Mouse (Mus musculus): ENCODE data around the gene Clec4n. TPM values are rescaled to one million over a fixed set of nuclear protein-coding genes. Genes with fewer than 3 reads are reported as not detected.

Gene Clec4n
- total RNA-seq, 1 experiment = not detected

- DNase-seq (ENCODE audit: low read depth, low spot score) = no peak
- in situ Hi-C loops (cut with MboI; ENCODE audit: low sequenced_read_pairs in 2 of 2, unreplicated experiment in 2 of 2) = no loop called here
- Histone ChIP-seq H3K4me1 (ENCODE audit: control insufficient read depth in 2 of 2, insufficient read depth in 2 of 2, low read length in 2 of 2, poor library complexity in 1 of 2) (no peaks in the 10 kb centered on the region), H3K9me3 (ENCODE audit: control insufficient read depth, insufficient read depth, low read depth, low read length) (no peaks in the 10 kb centered on the region), H3K27ac (ENCODE audit: insufficient read depth, low read depth, low read length, poor library complexity, severe bottlenecking) (no peak within 1 kb of the TSS), H3K4me3 (ENCODE audit: insufficient read depth in 1 of 2, low read depth in 1 of 2, low read length in 2 of 2, poor library complexity in 1 of 2, severe bottlenecking in 1 of 2) (no peak within 1 kb of the TSS), H3K36me3 (ENCODE audit: control insufficient read depth, insufficient read depth, low read length, poor library complexity, severe bottlenecking) (no peaks in the 10 kb centered on the region), H3K9ac (ENCODE audit: insufficient read depth, low read depth, low read length, poor library complexity, severe bottlenecking) (no peak within 1 kb of the TSS)
- TF ChIP-seq MAFK (IDR thresholded peaks at IDR 0.05; ENCODE audit: insufficient read depth, low read depth, low read length) = no peak
- TF ChIP-seq HCFC1 (IDR thresholded peaks at IDR 0.05; ENCODE audit: borderline replicate concordance, insufficient read depth, low read length) = no peak
- TF ChIP-seq ZNF384 (IDR thresholded peaks at IDR 0.05; ENCODE audit: low read depth, low read length) = no peak
- no peak for TF ChIP-seq CHD2 (IDR thresholded peaks at IDR 0.05; ENCODE audit: low read depth, low read length)
- TF ChIP-seq ZC3H11A (IDR thresholded peaks at IDR 0.05; ENCODE audit: borderline replicate concordance, low read depth, low read length) = no peak
Observed at GRCm38 (mm10) chr6:123261555-123262161, 32.0 kb downstream of the Clec4n start, which contains the start of gene Clec4d. Gene Clec4d (plus strand): TSS chr6:123262111.

GRCm38 (mm10) chr6:123264194-123264593, 34.6 kb downstream of the Clec4n start:
- Histone ChIP-seq H3K9ac (ENCODE audit: insufficient read depth, low read depth, low read length, poor library complexity, severe bottlenecking) (no peak overlapping the region), H3K27ac (ENCODE audit: insufficient read depth, low read depth, low read length, poor library complexity, severe bottlenecking) (no peak overlapping the region), H3K4me3 (ENCODE audit: insufficient read depth in 1 of 2, low read depth in 1 of 2, low read length in 2 of 2, poor library complexity in 1 of 2, severe bottlenecking in 1 of 2) (no peak overlapping the region), H3K36me3 (ENCODE audit: control insufficient read depth, insufficient read depth, low read length, poor library complexity, severe bottlenecking) (no peaks in the 10 kb centered on the region), H3K4me1 (ENCODE audit: control insufficient read depth in 2 of 2, insufficient read depth in 2 of 2, low read length in 2 of 2, poor library complexity in 1 of 2) (no peaks in the 10 kb centered on the region), H3K9me3 (ENCODE audit: control insufficient read depth, insufficient read depth, low read depth, low read length) (no peaks in the 10 kb centered on the region)
- no peak for DNase-seq (ENCODE audit: low read depth, low spot score)
- TF ChIP-seq HCFC1 (IDR thresholded peaks at IDR 0.05; ENCODE audit: borderline replicate concordance, insufficient read depth, low read length) (no peak), CHD2 (IDR thresholded peaks at IDR 0.05; ENCODE audit: low read depth, low read length) (no peak), ZC3H11A (IDR thresholded peaks at IDR 0.05; ENCODE audit: borderline replicate concordance, low read depth, low read length) (no peak), MAFK (IDR thresholded peaks at IDR 0.05; ENCODE audit: insufficient read depth, low read depth, low read length) (no peak), ZNF384 (IDR thresholded peaks at IDR 0.05; ENCODE audit: low read depth, low read length) (no peak)
- in situ Hi-C loops (cut with MboI; ENCODE audit: low sequenced_read_pairs in 2 of 2, unreplicated experiment in 2 of 2) = no loop called here

- H3K4me1 ChIP-seq (ENCODE audit: control insufficient read depth in 2 of 2, insufficient read depth in 2 of 2, low read length in 2 of 2, poor library complexity in 1 of 2) = no peaks in the 10 kb centered on the region
- no peak overlapping the region for H3K27ac ChIP-seq (ENCODE audit: insufficient read depth, low read depth, low read length, poor library complexity, severe bottlenecking)
- TF ChIP-seq ZC3H11A (IDR thresholded peaks at IDR 0.05; ENCODE audit: borderline replicate concordance, low read depth, low read length) (no peak), ZNF384 (IDR thresholded peaks at IDR 0.05; ENCODE audit: low read depth, low read length) (no peak), MAFK (IDR thresholded peaks at IDR 0.05; ENCODE audit: insufficient read depth, low read depth, low read length) (no peak), CHD2 (IDR thresholded peaks at IDR 0.05; ENCODE audit: low read depth, low read length) (no peak), HCFC1 (IDR thresholded peaks at IDR 0.05; ENCODE audit: borderline replicate concordance, insufficient read depth, low read length) (no peak)
- no peak for DNase-seq (ENCODE audit: low read depth, low spot score)
- no peaks in the 10 kb centered on the region for H3K36me3 ChIP-seq (ENCODE audit: control insufficient read depth, insufficient read depth, low read length, poor library complexity, severe bottlenecking)
- no peak overlapping the region for H3K4me3 ChIP-seq (ENCODE audit: insufficient read depth in 1 of 2, low read depth in 1 of 2, low read length in 2 of 2, poor library complexity in 1 of 2, severe bottlenecking in 1 of 2)
- no peaks in the 10 kb centered on the region for H3K9me3 ChIP-seq (ENCODE audit: control insufficient read depth, insufficient read depth, low read depth, low read length)
- H3K9ac ChIP-seq (ENCODE audit: insufficient read depth, low read depth, low read length, poor library complexity, severe bottlenecking) = no peak overlapping the region
- in situ Hi-C loops (cut with MboI; ENCODE audit: low sequenced_read_pairs in 2 of 2, unreplicated experiment in 2 of 2) = no loop called here
Observed at GRCm38 (mm10) chr6:123265809-123266208, 36.2 kb downstream of the Clec4n start.

GRCm38 (mm10) chr6:123266945-123267344, 37.3 kb downstream of the Clec4n start:
- Histone ChIP-seq H3K4me1 (ENCODE audit: control insufficient read depth in 2 of 2, insufficient read depth in 2 of 2, low read length in 2 of 2, poor library complexity in 1 of 2) (no peaks in the 10 kb centered on the region), H3K27ac (ENCODE audit: insufficient read depth, low read depth, low read length, poor library complexity, severe bottlenecking) (no peak overlapping the region), H3K4me3 (ENCODE audit: insufficient read depth in 1 of 2, low read depth in 1 of 2, low read length in 2 of 2, poor library complexity in 1 of 2, severe bottlenecking in 1 of 2) (no peak overlapping the region), H3K36me3 (ENCODE audit: control insufficient read depth, insufficient read depth, low read length, poor library complexity, severe bottlenecking) (no peaks in the 10 kb centered on the region), H3K9ac (ENCODE audit: insufficient read depth, low read depth, low read length, poor library complexity, severe bottlenecking) (no peak overlapping the region), H3K9me3 (ENCODE audit: control insufficient read depth, insufficient read depth, low read depth, low read length) (no peaks in the 10 kb centered on the region)
- TF ChIP-seq CHD2 (IDR thresholded peaks at IDR 0.05; ENCODE audit: low read depth, low read length) (no peak), MAFK (IDR thresholded peaks at IDR 0.05; ENCODE audit: insufficient read depth, low read depth, low read length) (no peak), ZNF384 (IDR thresholded peaks at IDR 0.05; ENCODE audit: low read depth, low read length) (no peak), HCFC1 (IDR thresholded peaks at IDR 0.05; ENCODE audit: borderline replicate concordance, insufficient read depth, low read length) (no peak), ZC3H11A (IDR thresholded peaks at IDR 0.05; ENCODE audit: borderline replicate concordance, low read depth, low read length) (no peak)
- in situ Hi-C loops (cut with MboI; ENCODE audit: low sequenced_read_pairs in 2 of 2, unreplicated experiment in 2 of 2) = no loop called here
- no peak for DNase-seq (ENCODE audit: low read depth, low spot score)
